In genomic region chr1:151878411-151878810, GRCm38 (mm10) we compare ENCODE assay signal across 21 mouse cellular contexts.
A peak's percentile ranks its signal among the peaks of the same experiment; 100 is the strongest.
DNase-seq lines count a peak whose midpoint lies in the region; ATAC-seq and TF ChIP-seq lines count a peak whose summit lies in the region.
"Had no signal": no experiment of that assay in that cellular context is flagged by ENCODE, and none has a peak within 500 bp of the region (broad histone marks: within the 10 kb centered on the region; RNA-seq: fewer than 3 reads in every experiment).

No protein-coding gene starts in this region.

- 14% methylated on average over 4 of the region's 4 CpGs for WGBS in forebrain, postnatal 0 days
- WGBS in forebrain, embryonic 16.5 days = 10% methylated on average over 4 of the region's 4 CpGs
- 43% methylated on average over 4 of the region's 4 CpGs for WGBS in limb, embryonic 13.5 days
- WGBS in thymus, adult 2 months = 88% methylated on average over 4 of the region's 4 CpGs

- no peak overlapping the region for H3K4me3 ChIP-seq in forebrain, postnatal 0 days (ENCODE audit: low read depth, low read length)
- no peak overlapping the region for H3K4me3 ChIP-seq in forebrain, embryonic 16.5 days (replicated peaks; ENCODE audit: low read length)
- peak overlapping the region; percentile 78 for H3K4me3 ChIP-seq in E14TG2a.4 (replicated peaks; ENCODE audit: low read length)
- no peak overlapping the region for H3K4me3 ChIP-seq in limb, embryonic 13.5 days
- no peak overlapping the region for H3K4me3 ChIP-seq in thymus, adult 2 months (ENCODE audit: control insufficient read depth, insufficient read depth, low read length)
- H3K4me3 ChIP-seq: embryonic facial prominence, embryonic 15.5 days; heart, embryonic 13.5 days; hindbrain, embryonic 15.5 days; intestine, embryonic 15.5 days; limb, embryonic 15.5 days; midbrain, embryonic 15.5 days; myocyte had no signal

- ATAC-seq in forebrain, postnatal 0 days = peak; percentile 40; the same call in 1 of the 2 replicates
- ATAC-seq in forebrain, embryonic 16.5 days = no peak
- no peak for ATAC-seq in limb, embryonic 13.5 days (ENCODE audit: low FRiP score, low read depth)
- ATAC-seq: activated CD4-positive, CD25-positive, alpha-beta regulatory T cell, adult 4 months; intestine, embryonic 15.5 days; midbrain, embryonic 15.5 days had no signal

- H3K27me3 ChIP-seq in forebrain, postnatal 0 days (ENCODE audit: insufficient read depth, low read length) = no peaks in the 10 kb centered on the region
- H3K27me3 ChIP-seq in forebrain, embryonic 16.5 days (replicated peaks; ENCODE audit: control insufficient read depth, insufficient read depth, low read length) = no peaks in the 10 kb centered on the region
- H3K27me3 ChIP-seq in E14TG2a.4 (ENCODE audit: insufficient read depth, low read length) = no peaks in the 10 kb centered on the region
- H3K27me3 ChIP-seq in limb, embryonic 13.5 days = no peaks in the 10 kb centered on the region
- H3K27me3 ChIP-seq in thymus, adult 2 months (ENCODE audit: control insufficient read depth, insufficient read depth, low read length) = no peaks in the 10 kb centered on the region
- H3K27me3 ChIP-seq: CH12.LX; embryonic facial prominence, embryonic 15.5 days; heart, embryonic 13.5 days; hindbrain, embryonic 15.5 days; intestine, embryonic 15.5 days; limb, embryonic 15.5 days; midbrain, embryonic 15.5 days had no signal

- no peak for DNase-seq in forebrain, postnatal 0 days
- peak; percentile 66 for DNase-seq in R1 (ENCODE audit: low read depth, low spot score)
- DNase-seq in thymus, adult 2 months = no peak
- no peak for DNase-seq in kidney, postnatal 10 days
- DNase-seq: adrenal gland, postnatal 10 days; cerebellum, adult 11 months; cerebellum, postnatal 10 days; lung, postnatal 10 days; thymus, postnatal 4 days had no signal

- H3K27ac ChIP-seq in forebrain, postnatal 0 days (ENCODE audit: low read depth, low read length) = no peak overlapping the region
- no peak overlapping the region for H3K27ac ChIP-seq in forebrain, embryonic 16.5 days (ENCODE audit: low read length)
- peak overlapping the region; percentile 58; the same call in 1 of the 2 replicates for H3K27ac ChIP-seq in limb, embryonic 13.5 days
- no peak overlapping the region for H3K27ac ChIP-seq in thymus, adult 2 months (ENCODE audit: control insufficient read depth, insufficient read depth, low read length)
- H3K27ac ChIP-seq: heart, embryonic 13.5 days; hindbrain, embryonic 15.5 days; intestine, embryonic 15.5 days; limb, embryonic 15.5 days; midbrain, embryonic 15.5 days had no signal

- 0 out of 2 replicates have a peak, but pooled peaks cover 9% of the 10 kb centered on the region for H3K4me1 ChIP-seq in forebrain, postnatal 0 days (ENCODE audit: insufficient read depth)
- H3K4me1 ChIP-seq in forebrain, embryonic 16.5 days (replicated peaks; ENCODE audit: control insufficient read depth, insufficient read depth, low read length) = peaks cover 4% of the 10 kb centered on the region; the same call in 1 of the 2 replicates
- H3K4me1 ChIP-seq in E14TG2a.4 (replicated peaks; ENCODE audit: low read depth, low read length) = peaks cover 64% of the 10 kb centered on the region
- H3K4me1 ChIP-seq in limb, embryonic 13.5 days = peaks cover 5% of the 10 kb centered on the region; the same call in 1 of the 2 replicates
- no peaks in the 10 kb centered on the region for H3K4me1 ChIP-seq in thymus, adult 2 months (replicated peaks; ENCODE audit: control insufficient read depth, insufficient read depth, low read length)
- H3K4me1 ChIP-seq: embryonic facial prominence, embryonic 15.5 days; intestine, embryonic 15.5 days had no signal

- TF ChIP-seq POLR2A in thymus, adult 2 months (IDR thresholded peaks at IDR 0.05; ENCODE audit: control insufficient read depth, extremely low read depth, insufficient read depth, low read length, poor library complexity) = no peak

- no peak overlapping the region for H3K4me2 ChIP-seq in forebrain, postnatal 0 days (ENCODE audit: low read depth)
- no peak overlapping the region for H3K4me2 ChIP-seq in forebrain, embryonic 16.5 days (ENCODE audit: low read length)
- H3K4me2 ChIP-seq in limb, embryonic 13.5 days (replicated peaks) = no peak overlapping the region
- H3K4me2 ChIP-seq: embryonic facial prominence, embryonic 15.5 days; heart, embryonic 13.5 days; hindbrain, embryonic 15.5 days; intestine, embryonic 15.5 days; limb, embryonic 15.5 days; midbrain, embryonic 15.5 days had no signal

- H3K36me3 ChIP-seq in forebrain, postnatal 0 days (ENCODE audit: insufficient read depth) = no peaks in the 10 kb centered on the region
- H3K36me3 ChIP-seq in forebrain, embryonic 16.5 days (ENCODE audit: control insufficient read depth, insufficient read depth) = no peaks in the 10 kb centered on the region
- H3K36me3 ChIP-seq in E14TG2a.4 (ENCODE audit: insufficient read depth, low read length) = no peaks in the 10 kb centered on the region
- no peaks in the 10 kb centered on the region for H3K36me3 ChIP-seq in limb, embryonic 13.5 days
- no peaks in the 10 kb centered on the region for H3K36me3 ChIP-seq in thymus, adult 2 months (ENCODE audit: control insufficient read depth, insufficient read depth, low read length)
- H3K36me3 ChIP-seq: embryonic facial prominence, embryonic 15.5 days; heart, embryonic 13.5 days; hindbrain, embryonic 15.5 days; intestine, embryonic 15.5 days; limb, embryonic 15.5 days; midbrain, embryonic 15.5 days had no signal

- no peaks in the 10 kb centered on the region for H3K9me3 ChIP-seq in forebrain, postnatal 0 days (ENCODE audit: low read length)
- no peaks in the 10 kb centered on the region for H3K9me3 ChIP-seq in forebrain, embryonic 16.5 days (ENCODE audit: control insufficient read depth, low read length)
- no peaks in the 10 kb centered on the region for H3K9me3 ChIP-seq in E14TG2a.4 (ENCODE audit: low read length)
- no peaks in the 10 kb centered on the region for H3K9me3 ChIP-seq in limb, embryonic 13.5 days
- H3K9me3 ChIP-seq: embryonic facial prominence, embryonic 15.5 days; heart, embryonic 13.5 days; hindbrain, embryonic 15.5 days; intestine, embryonic 15.5 days; limb, embryonic 15.5 days; midbrain, embryonic 15.5 days had no signal

- no peak for TF ChIP-seq CTCF in forebrain, postnatal 0 days (IDR thresholded peaks at IDR 0.05; ENCODE audit: low read depth)
- no peak for TF ChIP-seq CTCF in E14TG2a.4 (conservative IDR thresholded peaks at IDR 0.05; ENCODE audit: low read length)
- no peak for TF ChIP-seq CTCF in thymus, adult 2 months (IDR thresholded peaks at IDR 0.05; ENCODE audit: borderline replicate concordance, control insufficient read depth, extremely low read depth, insufficient read depth, low read length, poor library complexity)

- no peak overlapping the region for H3K9ac ChIP-seq in forebrain, postnatal 0 days
- H3K9ac ChIP-seq in forebrain, embryonic 16.5 days (replicated peaks; ENCODE audit: low read depth, low read length) = no peak overlapping the region
- H3K9ac ChIP-seq in limb, embryonic 13.5 days = no peak overlapping the region
- H3K9ac ChIP-seq: embryonic facial prominence, embryonic 15.5 days; heart, embryonic 13.5 days; hindbrain, embryonic 15.5 days; intestine, embryonic 15.5 days; limb, embryonic 15.5 days; midbrain, embryonic 15.5 days had no signal
